Mouse (Mus musculus): ENCODE data around the gene Mad2l1bp. TPM values are rescaled to one million over a fixed set of nuclear protein-coding genes. Genes with fewer than 3 reads are reported as not detected.

Mad2l1bp gene
- 19.2 and 19.4 TPM in 2 replicates for polyA plus RNA-seq (2015; fragmentation: Nextera tagmentation; extraction: Ambion mirVana)

GRCm38 (mm10) chr17:46152847-46153782 lies at the start of gene Mad2l1bp:
Gene Mad2l1bp (minus strand): TSS chr17:46153553.

DNA sequence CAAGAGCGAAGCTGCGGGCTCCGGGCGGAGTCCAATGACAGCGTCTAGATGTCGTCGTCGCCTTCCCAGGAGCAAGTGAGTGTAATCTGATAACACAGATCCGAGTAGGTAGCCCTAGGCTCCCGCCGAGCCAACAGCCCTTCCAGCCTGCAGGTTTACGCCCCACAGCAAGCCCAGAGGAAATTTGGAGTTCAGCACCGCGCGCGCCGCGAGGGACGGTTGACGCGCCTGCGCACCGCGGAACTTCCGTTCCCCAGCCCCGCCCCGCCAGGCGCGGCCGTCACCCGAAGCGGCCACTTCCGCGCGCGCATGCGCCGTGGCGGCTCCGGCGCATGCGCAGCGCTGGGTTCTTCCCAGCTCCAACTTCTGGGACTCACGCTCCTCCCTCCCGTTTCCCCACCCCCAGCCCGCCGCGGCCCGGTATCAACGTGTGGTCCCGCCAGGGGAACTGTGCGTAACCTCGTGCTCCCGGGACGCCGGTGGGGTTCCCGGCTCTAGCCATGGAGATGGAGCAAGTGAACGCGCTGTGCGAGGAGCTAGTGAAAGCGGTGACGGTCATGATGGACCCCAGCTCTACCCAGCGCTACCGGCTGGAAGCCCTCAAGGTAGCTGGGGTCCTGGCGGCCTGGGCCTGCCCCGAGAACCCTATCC lies 49.2 kb upstream of the Mad2l1bp start, which contains the start of the genes Polh and Xpo5:
Polh (minus strand) TSS at position 225 of the 651 bp plus-strand sequence.
Xpo5 (plus strand) TSS at position 362 of the 651 bp plus-strand sequence.

GRCm38 (mm10) chr17:46160686-46161085 lies 7.3 kb upstream of the Mad2l1bp start, which contains the start of gene Gtpbp2:
Gene Gtpbp2 (plus strand): TSS chr17:46161032.

DNA sequence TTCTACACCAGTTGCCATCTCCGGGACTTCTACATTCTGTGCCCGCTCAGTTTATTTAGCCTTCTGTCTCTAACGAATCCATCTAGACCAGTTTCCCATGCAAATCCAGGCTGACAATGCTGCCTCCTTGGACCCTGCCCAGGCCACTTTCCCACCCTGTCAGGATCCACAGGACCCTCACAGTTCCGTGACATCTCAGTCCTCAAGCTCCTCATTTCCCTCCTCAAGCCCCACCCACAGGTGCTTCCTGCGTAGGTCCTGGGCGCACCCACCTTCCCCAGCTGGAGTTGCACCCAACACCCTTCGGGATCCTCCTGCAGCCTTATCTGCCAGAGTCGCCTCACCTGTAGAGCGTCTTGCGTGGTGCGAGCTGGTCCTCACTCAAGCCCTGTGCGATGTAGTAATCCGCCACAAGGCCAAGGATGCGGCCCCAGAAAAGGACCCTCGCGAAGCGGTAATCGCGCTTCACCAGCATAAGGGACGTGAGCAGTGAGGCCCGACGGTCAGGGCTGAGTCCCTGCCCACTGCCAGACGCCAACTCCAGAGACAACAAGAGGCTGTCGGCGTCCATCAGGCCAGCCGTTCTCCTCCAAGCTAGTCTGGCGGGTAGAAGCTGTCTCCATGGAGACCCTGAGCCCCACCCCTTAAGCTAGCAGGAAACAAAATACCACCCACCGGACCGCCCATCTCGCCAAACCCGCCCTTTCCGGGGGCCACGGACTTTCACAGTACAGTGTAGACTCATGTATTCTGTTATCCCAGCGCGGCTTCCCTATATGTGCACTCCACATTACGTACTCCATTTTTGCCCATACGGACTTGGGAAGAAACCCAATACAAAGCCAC lies 9.6 kb downstream of the Mad2l1bp start, which contains the start of gene Rsph9:
Rsph9 (minus strand) TSS at position 639 of the 846 bp plus-strand sequence.

GRCm38 (mm10) chr17:46110402-46111289 lies 42.7 kb downstream of the Mad2l1bp start, which contains the start of gene Mrps18a:
Gene Mrps18a (plus strand): TSS chr17:46110986.

Other genes starting within 250 kb of the Mad2l1bp start
- 4.1 TPM in 2 replicates for gene Vegfa, start 121.2 kb downstream of the Mad2l1bp start, polyA plus RNA-seq (2015; fragmentation: Nextera tagmentation; extraction: Ambion mirVana)
- gene Mrps18a, start 42.6 kb downstream of the Mad2l1bp start, polyA plus RNA-seq (2015; fragmentation: Nextera tagmentation; extraction: Ambion mirVana) = 154 and 170 TPM in 2 replicates
- 68.4 and 71.7 TPM in 2 replicates for gene Rsph9, start 9.3 kb downstream of the Mad2l1bp start, polyA plus RNA-seq (2015; fragmentation: Nextera tagmentation; extraction: Ambion mirVana)
- gene Gtpbp2, start 7.5 kb upstream of the Mad2l1bp start, polyA plus RNA-seq (2015; fragmentation: Nextera tagmentation; extraction: Ambion mirVana) = 24.7 and 30.6 TPM in 2 replicates
- gene Polh, start 49.1 kb upstream of the Mad2l1bp start, polyA plus RNA-seq (2015; fragmentation: Nextera tagmentation; extraction: Ambion mirVana) = 5.2 and 5.6 TPM in 2 replicates
- 20.0 and 21.7 TPM in 2 replicates for gene Xpo5, start 49.2 kb upstream of the Mad2l1bp start, polyA plus RNA-seq (2015; fragmentation: Nextera tagmentation; extraction: Ambion mirVana)
- gene Polr1c, start 94.5 kb upstream of the Mad2l1bp start, polyA plus RNA-seq (2015; fragmentation: Nextera tagmentation; extraction: Ambion mirVana) = 62.8 and 66.8 TPM in 2 replicates
- 84.4 and 99.9 TPM in 2 replicates for gene Yipf3, start 94.5 kb upstream of the Mad2l1bp start, polyA plus RNA-seq (2015; fragmentation: Nextera tagmentation; extraction: Ambion mirVana)
- 24.2 and 26.1 TPM in 2 replicates for gene Lrrc73, start 100.0 kb upstream of the Mad2l1bp start, polyA plus RNA-seq (2015; fragmentation: Nextera tagmentation; extraction: Ambion mirVana)
- 17.5 and 21.4 TPM in 2 replicates for gene Tjap1, start 129.5 kb upstream of the Mad2l1bp start, polyA plus RNA-seq (2015; fragmentation: Nextera tagmentation; extraction: Ambion mirVana)
- gene Dlk2, start 143.9 kb upstream of the Mad2l1bp start, polyA plus RNA-seq (2015; fragmentation: Nextera tagmentation; extraction: Ambion mirVana) = 27.2 and 32.3 TPM in 2 replicates
- gene Abcc10, start 174.8 kb upstream of the Mad2l1bp start, polyA plus RNA-seq (2015; fragmentation: Nextera tagmentation; extraction: Ambion mirVana) = 6.6 and 8.2 TPM in 2 replicates
- gene Zfp318, start 230.2 kb upstream of the Mad2l1bp start, polyA plus RNA-seq (2015; fragmentation: Nextera tagmentation; extraction: Ambion mirVana) = 24.5 and 28.1 TPM in 2 replicates

Measured in neural tube, postnatal 0 days (tissue).